Mouse (Mus musculus) liver, adult 10 weeks (tissue): ENCODE measurements around the gene Dis3l. TPM values are rescaled to one million over a fixed set of nuclear protein-coding genes. Genes with fewer than 3 reads are reported as not detected.

Experiments used
- polyA plus RNA-seq: library from polyadenylated mRNA; stranded (reverse); fragments of 350-450 nt; fragmentation: Illumina TruSeq; extraction: RNeasy Lipid Tissue Mini Kit (QIAGEN cat#74804); gene quantifications from one replicate; pipeline ENCODE4 v1.2.3, GENCODE M21; 2014; ENCODE audit warnings: low read depth, low replicate concordance

The Dis3l gene
- polyA plus RNA-seq, result 10.1 TPM

DNA sequence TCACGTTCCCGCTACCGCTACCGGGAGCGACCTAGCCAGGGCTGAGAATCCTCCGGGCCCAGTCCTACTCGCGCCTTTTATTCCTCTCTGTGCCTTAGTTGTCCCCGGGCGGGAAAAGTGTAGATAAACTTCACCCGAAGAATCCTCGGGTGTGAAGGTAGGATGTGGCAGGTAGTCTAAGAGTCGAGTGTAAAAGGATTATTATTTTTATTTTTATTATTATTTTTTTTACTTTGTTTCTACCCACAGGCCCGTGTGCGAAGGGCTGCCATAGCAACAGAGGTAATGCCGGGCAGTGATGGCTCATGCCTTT is at the start of gene Dis3l:
Gene Dis3l, minus strand, starts transcription at position 35 of the 313 bp plus-strand sequence.

DNA sequence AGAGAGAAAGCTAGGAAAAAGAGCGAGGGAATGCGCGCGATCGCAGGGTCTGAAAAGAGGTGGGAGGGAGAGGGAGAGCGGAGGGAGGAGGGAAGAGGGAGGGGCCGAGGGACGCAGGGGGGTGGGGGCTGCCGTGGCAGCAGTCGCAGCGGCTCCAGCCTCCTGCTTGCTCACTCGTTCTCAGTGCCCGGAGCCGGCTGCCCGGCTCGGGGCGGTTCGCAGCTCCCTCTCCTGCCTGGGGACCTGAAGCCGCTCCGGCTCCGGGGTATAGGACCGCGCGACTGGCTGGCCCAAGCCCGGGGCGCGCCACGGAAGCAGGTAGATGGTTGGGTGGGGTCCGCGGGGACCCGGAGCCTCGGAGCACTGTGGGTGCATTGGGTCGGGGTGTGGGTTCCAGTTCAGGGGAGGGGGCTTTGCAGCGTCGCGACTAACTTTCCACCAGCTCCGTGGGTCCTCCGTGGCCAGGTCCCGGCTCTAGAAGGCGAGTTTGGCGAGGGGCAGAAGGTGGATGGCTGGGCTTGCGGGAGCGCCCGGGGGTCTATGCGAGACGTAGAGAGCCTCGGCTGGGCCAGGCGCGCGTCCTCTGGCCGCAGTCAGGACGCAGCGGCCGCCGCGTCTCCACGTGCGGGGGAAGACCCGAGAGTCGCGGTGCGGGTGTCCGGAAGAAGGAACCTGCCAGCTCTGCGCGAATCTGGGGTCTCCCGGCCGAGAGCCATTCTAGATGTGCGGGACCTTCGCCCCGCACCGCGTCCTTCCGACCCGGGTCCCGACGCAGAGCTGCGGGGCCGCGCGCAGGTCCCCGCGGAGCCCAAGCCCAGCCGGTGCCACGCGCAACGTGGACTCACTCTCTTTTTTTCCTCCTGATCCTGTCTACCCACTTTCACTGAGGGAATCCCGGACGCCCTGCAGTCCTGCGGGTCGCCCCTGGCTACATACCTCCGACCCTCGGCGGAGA is 44.7 kb upstream of the Dis3l start, which contains the start of gene Megf11:
Gene Megf11, plus strand, starts transcription at position 116 of the 955 bp plus-strand sequence.

DNA sequence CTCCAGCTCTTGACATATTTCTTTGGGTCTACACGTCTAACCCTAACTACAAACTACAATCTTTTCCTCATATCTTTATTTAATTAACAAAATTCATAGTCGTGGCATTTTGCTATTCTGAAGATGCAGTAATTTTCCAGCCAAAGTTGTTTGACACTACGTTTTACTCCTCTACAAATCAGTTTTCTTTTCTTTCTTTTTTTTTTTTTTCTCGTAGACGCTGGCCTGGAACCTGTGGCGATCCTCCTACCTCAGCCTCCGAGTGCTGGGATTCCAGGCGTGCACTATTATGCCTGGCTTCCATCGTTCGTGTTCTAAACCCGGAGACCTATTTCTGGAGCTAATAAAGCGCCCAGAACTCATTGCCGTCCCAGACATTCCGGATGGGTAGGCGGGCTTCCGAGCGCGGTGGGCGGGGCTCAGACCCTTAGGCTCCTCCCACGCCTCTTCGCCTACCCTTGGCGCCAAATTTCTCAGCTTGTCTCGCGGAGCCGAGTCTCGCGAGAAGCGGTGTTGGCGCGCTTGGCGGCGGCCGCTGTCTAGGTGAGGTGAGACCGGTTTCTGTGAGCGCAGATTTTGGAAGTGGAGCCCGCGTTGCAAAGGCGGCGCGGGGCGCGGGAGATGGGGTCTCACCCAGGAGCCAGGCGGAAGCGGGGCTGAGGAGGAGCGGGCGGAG is 59.8 kb downstream of the Dis3l start, which contains the start of gene Tipin:
Gene Tipin, plus strand, starts transcription at position 477 of the 676 bp plus-strand sequence.

Other genes starting within 250 kb of the Dis3l start
- not detected for gene Lctl, start 224.1 kb downstream of the Dis3l start, polyA plus RNA-seq
- 1.4 TPM for gene Zwilch, start 168.2 kb downstream of the Dis3l start, polyA plus RNA-seq
- gene Rpl4, start 167.9 kb downstream of the Dis3l start, polyA plus RNA-seq, result 302 TPM
- 32.5 TPM for gene Snapc5, start 162.0 kb downstream of the Dis3l start, polyA plus RNA-seq
- gene Uchl4, start 106.1 kb downstream of the Dis3l start, polyA plus RNA-seq, result not detected
- gene Map2k1, start 87.7 kb downstream of the Dis3l start, polyA plus RNA-seq, result 32.2 TPM
- gene Tipin, start 59.7 kb downstream of the Dis3l start, polyA plus RNA-seq, result 14.3 TPM
- not detected for gene Megf11, start 44.3 kb upstream of the Dis3l start, polyA plus RNA-seq